Mouse (Mus musculus): Measurements from ENCODE around the gene Myo1g. TPM values are rescaled to one million over a fixed set of nuclear protein-coding genes. Genes with fewer than 3 reads are reported as not detected.

Myo1g gene
- polyA plus RNA-seq, 1 experiment from 2014 or later: 0.27 TPM

DNA sequence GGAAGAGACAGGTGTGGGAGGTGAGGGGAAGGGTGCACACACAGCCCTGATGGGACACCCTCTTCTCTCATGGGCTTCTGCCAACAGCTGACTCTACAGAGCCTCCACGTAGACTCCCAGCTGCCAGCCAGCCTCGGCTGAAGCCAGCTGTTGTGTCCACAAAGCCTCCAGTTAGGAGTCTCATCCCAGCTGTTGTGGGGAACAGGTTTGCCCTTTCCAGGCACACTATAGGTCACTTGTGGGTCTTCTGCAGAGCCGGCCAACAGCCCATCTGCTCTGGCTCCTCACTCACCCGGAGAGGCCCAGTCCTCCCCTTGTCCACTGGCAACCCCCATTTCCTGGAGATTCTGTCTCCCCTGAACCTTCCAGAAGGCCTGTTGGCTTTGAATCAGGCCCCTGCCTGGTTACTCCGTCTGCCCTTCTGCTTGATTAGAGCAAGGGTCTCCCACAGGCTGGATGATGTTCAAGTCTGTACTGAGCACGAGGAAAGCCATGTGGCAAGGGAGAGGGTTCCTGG, 39.0 kb downstream of the Myo1g start:
- no peaks in the 10 kb centered on the region for H3K27me3 ChIP-seq

DNA sequence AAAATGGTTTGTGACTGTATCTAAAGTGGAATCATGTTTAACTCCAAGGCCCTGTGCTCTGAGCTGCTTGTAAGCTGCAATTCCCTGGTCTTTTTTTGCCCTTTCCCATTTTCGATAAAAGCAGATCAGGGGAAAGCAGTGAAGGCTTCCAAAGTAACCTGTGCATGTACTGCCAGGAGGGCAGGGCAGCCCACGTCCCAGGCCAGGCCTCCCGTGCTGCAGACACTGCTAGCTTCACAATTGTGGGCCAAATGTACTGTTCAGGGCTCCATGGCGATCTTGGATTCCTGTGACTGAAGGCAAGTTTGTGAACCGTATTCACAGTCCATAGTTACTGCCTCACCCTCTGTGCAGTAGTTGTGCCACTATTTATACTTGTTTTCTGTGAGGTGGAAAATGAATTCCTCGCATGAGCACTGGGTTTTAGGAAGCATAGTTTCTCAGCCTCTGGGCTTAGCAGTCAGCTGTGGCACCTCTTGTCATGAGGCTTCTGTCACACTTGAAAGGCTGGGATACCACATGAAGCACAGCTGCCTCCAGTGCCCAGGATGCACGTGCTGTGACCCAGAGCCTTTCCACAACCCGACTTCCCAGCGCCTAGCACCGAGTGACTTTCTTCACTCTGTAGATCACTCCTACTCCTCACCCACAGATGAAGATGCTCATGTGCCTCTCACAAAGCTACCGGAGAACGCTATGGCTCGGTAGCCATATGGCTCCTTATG, 39.9 kb downstream of the Myo1g start:
- Histone ChIP-seq H3K4me3 (replicated peaks) (no peak overlapping the region), H3K27ac (no peak overlapping the region), H3K9ac (replicated peaks) (no peak overlapping the region), H3K36me3 (no peaks in the 10 kb centered on the region), H3K9me3 (no peaks in the 10 kb centered on the region), H3K4me2 (replicated peaks) (no peak overlapping the region), H3K27me3 (no peaks in the 10 kb centered on the region), H3K4me1 (replicated peaks) (0 out of 2 replicates have a peak, but pooled peaks cover 3% of the 10 kb centered on the region)
- 83% methylated on average over 13 of the region's 13 CpGs for WGBS
- no peak for ATAC-seq

More for the DNA sequence above, 39.0 kb downstream of the Myo1g start:
- Histone ChIP-seq H3K36me3 (no peaks in the 10 kb centered on the region), H3K4me3 (replicated peaks) (no peak overlapping the region), H3K4me1 (replicated peaks) (0 out of 2 replicates have a peak, but pooled peaks cover 3% of the 10 kb centered on the region), H3K4me2 (replicated peaks) (no peak overlapping the region), H3K9me3 (no peaks in the 10 kb centered on the region), H3K27ac (no peak overlapping the region), H3K9ac (replicated peaks) (no peak overlapping the region)
- WGBS: 78% methylated on average over 6 of the region's 6 CpGs
- no peak for ATAC-seq

DNA sequence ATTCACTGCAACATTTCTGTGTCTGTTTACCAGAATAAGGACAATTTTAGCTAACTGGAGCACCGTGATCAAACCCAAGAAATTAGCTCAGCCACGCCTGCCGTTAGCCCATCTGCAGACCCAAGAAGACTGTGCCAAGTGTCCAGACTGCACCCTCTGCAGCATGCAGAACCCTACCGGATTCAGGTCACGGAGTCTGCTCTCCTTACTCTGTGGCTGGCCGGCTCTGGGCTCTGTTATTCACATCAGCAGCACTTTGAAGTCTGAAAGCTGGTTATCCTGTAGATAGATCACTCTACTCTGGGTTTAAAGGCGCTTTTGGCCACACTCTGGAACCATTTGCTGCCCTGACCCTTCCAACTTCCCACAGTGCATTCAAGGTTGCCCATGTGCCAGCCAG, 40.6 kb downstream of the Myo1g start:
- Histone ChIP-seq H3K4me1 (replicated peaks) (0 out of 2 replicates have a peak, but pooled peaks cover 3% of the 10 kb centered on the region), H3K36me3 (no peaks in the 10 kb centered on the region), H3K4me3 (replicated peaks) (no peak overlapping the region), H3K27me3 (no peaks in the 10 kb centered on the region), H3K9me3 (no peaks in the 10 kb centered on the region), H3K27ac (no peak overlapping the region), H3K4me2 (replicated peaks) (no peak overlapping the region), H3K9ac (replicated peaks) (0 out of 2 replicates have a peak overlapping the region, but pooled peaks have one; percentile 25)
- WGBS: 78% methylated on average over 7 of the region's 7 CpGs
- no peak for ATAC-seq

DNA sequence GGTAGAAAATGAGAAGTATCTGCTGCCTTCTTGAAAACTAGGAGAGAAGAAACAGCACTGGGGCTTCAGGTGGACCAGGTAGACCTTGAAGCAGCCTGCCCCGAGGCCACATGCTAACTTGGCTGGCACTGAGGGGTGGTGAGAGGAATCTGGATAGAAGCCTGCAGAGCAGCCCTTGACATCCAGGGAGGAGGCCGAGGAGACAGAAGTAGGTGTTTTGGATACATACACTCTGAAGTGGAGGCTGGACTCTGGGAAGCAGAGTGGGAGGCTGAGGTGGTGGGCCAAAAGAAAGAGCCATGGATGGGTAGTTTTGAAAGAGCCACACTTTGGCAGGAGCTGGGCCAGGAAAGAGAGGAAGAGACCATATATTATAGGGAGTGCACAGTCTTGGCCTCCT, 41.5 kb downstream of the Myo1g start:
- no peaks in the 10 kb centered on the region for H3K36me3 ChIP-seq
- peaks cover 7% of the 10 kb centered on the region for H3K4me1 ChIP-seq (replicated peaks)
- no peak overlapping the region for H3K27ac ChIP-seq
- no peak overlapping the region for H3K9ac ChIP-seq (replicated peaks)
- no peak for ATAC-seq
- H3K9me3 ChIP-seq: no peaks in the 10 kb centered on the region
- 84% methylated on average over 2 of the region's 2 CpGs for WGBS
- no peak overlapping the region for H3K4me3 ChIP-seq (replicated peaks)
- H3K4me2 ChIP-seq (replicated peaks): no peak overlapping the region
- no peaks in the 10 kb centered on the region for H3K27me3 ChIP-seq

DNA sequence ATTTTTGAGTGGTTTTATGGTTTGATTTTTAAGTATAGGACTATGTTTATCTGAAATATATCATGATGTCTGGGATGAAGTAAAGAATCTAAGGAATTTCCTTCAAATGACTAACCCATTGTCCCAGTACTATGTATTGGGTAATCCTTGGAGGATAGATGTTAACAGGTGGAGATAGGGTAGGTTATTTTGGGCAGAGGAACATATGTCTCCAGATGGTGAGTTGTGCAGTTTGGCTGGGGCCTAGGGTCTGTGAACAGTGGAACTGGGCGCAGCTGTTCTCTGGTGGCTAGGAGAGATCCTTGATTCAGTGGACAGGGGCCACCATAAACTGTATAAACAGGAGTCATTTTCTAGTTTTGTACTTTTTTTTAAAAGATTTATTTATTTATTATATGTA, 43.4 kb downstream of the Myo1g start:
- no peaks in the 10 kb centered on the region for H3K27me3 ChIP-seq
- H3K4me2 ChIP-seq (replicated peaks): no peak overlapping the region
- peaks cover 23% of the 10 kb centered on the region for H3K4me1 ChIP-seq (replicated peaks)
- no peaks in the 10 kb centered on the region for H3K9me3 ChIP-seq
- H3K27ac ChIP-seq: no peak overlapping the region
- H3K9ac ChIP-seq (replicated peaks): no peak overlapping the region
- no peak for ATAC-seq
- 100% methylated on average over 1 of the region's 1 CpGs for WGBS
- H3K4me3 ChIP-seq (replicated peaks): no peak overlapping the region
- H3K36me3 ChIP-seq: no peaks in the 10 kb centered on the region

DNA sequence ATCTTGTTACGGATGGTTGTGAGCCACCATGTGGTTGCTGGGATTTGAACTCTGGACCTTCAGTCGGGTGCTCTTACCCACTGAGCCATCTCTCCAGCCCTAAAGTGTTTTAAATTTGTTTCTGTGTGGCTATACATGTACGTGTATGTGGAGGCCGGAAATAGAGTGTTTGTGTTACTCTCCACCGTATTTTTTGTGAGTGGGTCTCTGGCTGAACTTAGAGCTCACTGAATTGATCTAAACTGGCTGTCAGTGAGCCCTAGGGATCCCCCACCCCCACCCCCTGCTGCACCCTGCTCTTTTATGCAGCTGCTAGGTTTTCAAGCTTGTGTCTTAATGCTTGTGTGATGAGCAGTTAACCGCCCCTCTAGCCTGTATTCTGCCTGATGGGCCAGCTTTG, 43.9 kb downstream of the Myo1g start:
- no peak overlapping the region for H3K9ac ChIP-seq (replicated peaks)
- no peak overlapping the region for H3K4me3 ChIP-seq (replicated peaks)
- no peak overlapping the region for H3K27ac ChIP-seq
- peaks cover 28% of the 10 kb centered on the region for H3K4me1 ChIP-seq (replicated peaks)
- H3K27me3 ChIP-seq: no peaks in the 10 kb centered on the region
- no peak for ATAC-seq
- H3K36me3 ChIP-seq: no peaks in the 10 kb centered on the region
- no peaks in the 10 kb centered on the region for H3K9me3 ChIP-seq
- 73% methylated on average over 6 of the region's 6 CpGs for WGBS
- H3K4me2 ChIP-seq (replicated peaks): no peak overlapping the region

DNA sequence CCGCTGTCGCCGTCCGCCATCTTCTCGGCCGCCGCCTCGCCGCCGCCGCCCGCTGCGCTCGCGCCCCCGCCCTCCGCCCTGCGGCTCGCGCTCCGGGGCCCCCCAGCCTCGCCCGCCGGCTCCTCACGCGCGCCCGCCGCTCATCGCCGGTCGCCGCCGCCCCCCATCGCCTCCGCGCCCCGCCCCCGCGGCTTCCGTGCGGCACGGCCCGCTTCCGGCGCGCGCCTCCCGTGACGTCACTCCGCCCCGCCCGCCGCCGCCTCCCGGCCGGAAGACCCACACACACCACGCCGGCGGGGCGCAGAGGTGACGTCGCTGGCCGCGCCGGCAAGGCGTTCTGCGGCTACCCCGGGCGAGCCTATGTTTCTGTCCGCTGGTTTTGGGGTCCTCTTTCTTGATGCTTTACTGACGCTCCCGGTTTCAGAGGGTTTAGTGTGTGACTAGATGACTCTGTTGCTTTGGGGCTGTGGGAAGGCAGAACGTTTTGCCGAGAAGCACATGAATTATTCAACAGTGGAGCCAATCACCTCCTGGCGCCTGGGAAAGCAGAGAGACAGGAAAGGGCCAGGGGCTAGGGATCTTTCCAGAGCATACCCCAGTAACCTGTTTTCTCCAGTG, 44.8 kb downstream of the Myo1g start, which contains the start of gene Purb:
TSS of gene Purb (minus strand) at position 51 of the 618 bp plus-strand sequence.
- peak within 1 kb of the TSS; percentile 96 for H3K27ac ChIP-seq
- H3K9me3 ChIP-seq: no peaks in the 10 kb centered on the region
- H3K27me3 ChIP-seq: no peaks in the 10 kb centered on the region
- no peaks in the 10 kb centered on the region for H3K36me3 ChIP-seq
- peak within 1 kb of the TSS; percentile 99 for H3K4me3 ChIP-seq (replicated peaks)
- H3K4me2 ChIP-seq (replicated peaks): peak within 1 kb of the TSS; percentile 97
- peak within 1 kb of the TSS; percentile 98 for H3K9ac ChIP-seq (replicated peaks)
- peaks cover 37% of the 10 kb centered on the region for H3K4me1 ChIP-seq (replicated peaks)
- peak; percentile 96 for ATAC-seq
- under 1% methylated on average over 46 of the region's 76 CpGs for WGBS

DNA sequence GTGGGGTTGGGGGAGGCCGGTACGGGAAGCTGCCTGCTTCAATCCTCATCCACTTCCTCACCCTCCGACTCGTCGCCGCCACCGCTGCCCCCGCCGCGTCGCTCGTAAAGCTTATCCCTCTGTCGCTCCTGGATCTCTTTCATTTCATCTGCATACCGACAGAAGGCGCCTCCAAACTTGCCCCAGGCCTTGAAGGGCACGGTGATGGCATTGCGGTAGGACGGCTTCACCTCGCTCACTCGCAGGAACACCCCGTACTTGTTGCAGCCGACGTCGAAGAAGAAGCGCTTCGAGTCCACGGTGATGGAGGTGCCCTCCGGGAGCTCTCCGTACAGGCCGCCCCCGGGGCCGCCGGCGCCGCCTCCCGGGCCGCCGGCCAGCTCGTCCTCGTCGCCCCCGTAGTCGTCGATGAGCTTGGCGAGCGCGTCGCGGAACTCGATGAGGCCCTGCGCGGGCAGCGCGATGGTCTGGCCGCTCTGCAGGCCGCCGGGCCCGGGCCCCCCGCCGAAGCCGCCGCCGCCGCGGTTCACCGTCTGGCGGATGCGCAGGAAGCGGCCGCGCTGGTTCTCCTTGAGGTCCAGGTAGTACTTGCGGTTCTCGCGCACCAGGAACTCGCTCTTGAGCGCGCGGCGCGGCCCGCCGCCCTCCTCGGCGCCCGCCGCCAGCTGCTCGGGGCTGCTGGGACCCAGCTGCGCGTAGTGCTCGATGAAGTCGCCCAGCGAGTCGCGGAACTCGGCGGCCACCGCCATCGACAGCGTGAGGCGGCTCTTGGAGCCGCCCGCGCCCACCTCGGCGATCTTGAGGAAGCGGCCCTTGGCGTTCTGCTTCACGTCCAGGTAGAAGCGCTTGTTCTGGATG, 45.7 kb downstream of the Myo1g start:
- peak overlapping the region; percentile 96 for H3K27ac ChIP-seq
- H3K4me2 ChIP-seq (replicated peaks): peak overlapping the region; percentile 97
- no peaks in the 10 kb centered on the region for H3K9me3 ChIP-seq
- WGBS: under 1% methylated on average over 97 of the region's 109 CpGs
- peaks cover 46% of the 10 kb centered on the region for H3K4me1 ChIP-seq (replicated peaks)
- peak overlapping the region; percentile 99 for H3K4me3 ChIP-seq (replicated peaks)
- no peaks in the 10 kb centered on the region for H3K36me3 ChIP-seq
- H3K27me3 ChIP-seq: no peaks in the 10 kb centered on the region
- peak; percentile 46 for ATAC-seq
- peak overlapping the region; percentile 98 for H3K9ac ChIP-seq (replicated peaks)

DNA sequence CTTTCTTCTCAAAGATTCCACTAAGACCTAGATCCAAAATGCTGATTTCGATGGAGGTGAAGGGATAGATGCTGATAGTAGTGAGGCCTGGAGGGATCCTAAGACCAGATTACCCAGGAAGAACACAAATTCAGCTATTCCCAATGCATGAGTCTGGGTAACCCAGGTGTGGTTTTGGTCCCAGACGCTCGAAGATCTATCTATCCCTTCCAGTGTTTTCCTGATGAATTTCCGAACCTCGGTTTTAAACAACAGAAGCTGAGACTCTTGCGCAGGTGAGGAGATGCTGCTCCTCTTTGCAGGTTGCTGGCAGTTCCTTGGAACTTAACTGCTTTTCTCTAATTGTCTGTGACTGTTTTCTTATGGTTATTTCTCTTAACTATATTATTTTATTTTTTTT, 46.4 kb downstream of the Myo1g start:
- H3K4me2 ChIP-seq (replicated peaks): peak overlapping the region; percentile 97
- ATAC-seq: no peak
- H3K4me1 ChIP-seq (replicated peaks): peaks cover 50% of the 10 kb centered on the region
- 38% methylated on average over 6 of the region's 6 CpGs for WGBS
- no peaks in the 10 kb centered on the region for H3K9me3 ChIP-seq
- peak overlapping the region; percentile 96 for H3K27ac ChIP-seq
- peak overlapping the region; percentile 98 for H3K9ac ChIP-seq (replicated peaks)
- no peaks in the 10 kb centered on the region for H3K36me3 ChIP-seq
- H3K27me3 ChIP-seq: no peaks in the 10 kb centered on the region
- peak overlapping the region; percentile 99 for H3K4me3 ChIP-seq (replicated peaks)

DNA sequence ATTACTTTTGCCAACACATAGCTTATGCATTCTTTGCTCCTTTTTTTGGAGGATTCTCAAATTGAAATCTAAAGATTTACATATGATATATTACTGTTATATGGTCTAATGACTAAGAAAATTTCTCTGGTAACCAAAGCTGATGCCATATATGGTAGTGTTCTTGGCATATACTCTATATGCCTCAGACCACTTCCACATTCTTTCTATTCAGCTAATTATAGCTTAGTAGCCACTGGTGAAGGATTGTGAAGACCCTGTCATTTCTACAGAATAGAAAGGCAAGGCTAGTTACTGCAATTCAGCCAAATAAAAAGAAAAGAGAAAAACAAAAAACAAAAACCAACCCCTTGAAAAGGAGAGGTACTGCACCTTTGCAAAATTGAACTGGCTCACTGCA, 48.7 kb downstream of the Myo1g start:
- Histone ChIP-seq H3K4me3 (replicated peaks) (peak overlapping the region; percentile 48), H3K36me3 (peaks cover 14% of the 10 kb centered on the region), H3K27ac (no peak overlapping the region), H3K9me3 (no peaks in the 10 kb centered on the region), H3K9ac (replicated peaks) (peak overlapping the region; percentile 55), H3K4me1 (replicated peaks) (peaks cover 68% of the 10 kb centered on the region), H3K27me3 (no peaks in the 10 kb centered on the region), H3K4me2 (replicated peaks) (peak overlapping the region; percentile 84)
- no peak for ATAC-seq

DNA sequence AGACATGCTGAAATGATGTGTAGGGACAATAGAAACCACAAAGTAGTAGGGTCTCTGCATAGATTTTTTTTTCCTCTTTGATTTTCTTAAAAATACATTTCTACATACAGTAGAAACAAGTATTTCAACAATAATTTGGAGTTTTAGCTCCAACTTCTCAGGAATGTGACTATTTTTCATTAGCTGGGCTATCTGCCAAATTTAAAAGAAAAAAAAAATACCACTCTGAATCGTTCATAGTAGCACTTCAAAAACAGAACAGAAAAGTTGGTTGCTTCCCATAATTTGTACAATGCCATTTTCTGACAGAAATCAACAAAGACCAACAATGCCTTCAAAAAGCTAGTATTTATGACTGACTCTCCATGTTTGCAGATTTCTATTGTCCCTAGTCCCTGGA, 49.3 kb downstream of the Myo1g start:
- Histone ChIP-seq H3K27ac (peak overlapping the region; percentile 61; the same call in 1 of the 2 replicates), H3K4me3 (replicated peaks) (peak overlapping the region; percentile 48), H3K4me1 (replicated peaks) (peaks cover 67% of the 10 kb centered on the region), H3K36me3 (peaks cover 18% of the 10 kb centered on the region), H3K4me2 (replicated peaks) (peak overlapping the region; percentile 84), H3K9me3 (no peaks in the 10 kb centered on the region), H3K27me3 (no peaks in the 10 kb centered on the region), H3K9ac (replicated peaks) (peak overlapping the region; percentile 68)
- no peak for ATAC-seq
- 43% methylated on average over 1 of the region's 1 CpGs for WGBS

Measured in midbrain, embryonic 13.5 days (tissue).